Mouse (Mus musculus): Measurements from ENCODE around the gene Spice1. TPM values are rescaled to one million over a fixed set of nuclear protein-coding genes. Genes with fewer than 3 reads are reported as not detected.
A peak's percentile ranks its signal among the peaks of the same experiment; 100 is the strongest.

Spice1 gene
- polyA plus RNA-seq, 1 experiment from 2014 or later, result 38.5 TPM

DNA sequence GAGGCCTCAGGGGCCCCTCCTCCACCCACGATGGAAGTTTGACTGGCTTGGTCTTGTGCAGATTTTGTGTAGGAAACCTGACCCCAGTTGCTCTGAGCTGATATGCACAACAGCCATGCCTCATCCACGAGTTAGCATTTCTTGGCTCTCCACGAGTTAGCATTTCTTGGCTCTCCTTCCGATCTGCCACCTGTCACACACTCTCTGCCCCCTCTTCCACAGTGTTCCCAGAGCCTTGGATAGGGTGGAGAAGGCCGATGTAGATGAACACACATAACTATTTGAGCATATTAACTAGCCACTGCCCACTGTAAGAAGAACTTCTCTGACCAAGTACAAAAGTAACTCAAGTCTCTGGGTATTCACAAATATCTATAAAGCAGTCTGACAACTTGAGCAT, 81.5 kb downstream of the Spice1 start:
- H3K4me3 ChIP-seq (ENCODE audit: low read depth, low read length), result no peak overlapping the region
- H3K9ac ChIP-seq (ENCODE audit: low read length), result no peak overlapping the region
- no peak overlapping the region for H3K27ac ChIP-seq (ENCODE audit: low read depth, low read length)
- no peaks in the 10 kb centered on the region for H3K9me3 ChIP-seq (ENCODE audit: control insufficient read depth, low read length)
- ATAC-seq (ENCODE audit: low FRiP score), result no peak
- no peak overlapping the region for H3K4me2 ChIP-seq
- no peak for DNase-seq (ENCODE audit: low spot score, missing footprints)
- no peaks in the 10 kb centered on the region for H3K27me3 ChIP-seq (ENCODE audit: control insufficient read depth, insufficient read depth, low read length)
- no peaks in the 10 kb centered on the region for H3K36me3 ChIP-seq (ENCODE audit: control insufficient read depth, insufficient read depth, low read length)
- WGBS, result 82% methylated on average over 5 of the region's 5 CpGs
- H3K4me1 ChIP-seq (ENCODE audit: control insufficient read depth, insufficient read depth, low read length), result no peaks in the 10 kb centered on the region; the same call in none of the 2 replicates

GRCm38 (mm10) chr16:44430021-44430420, 83.1 kb downstream of the Spice1 start:
- Histone ChIP-seq H3K9ac (ENCODE audit: low read length) (no peak overlapping the region), H3K9me3 (ENCODE audit: control insufficient read depth, low read length) (no peaks in the 10 kb centered on the region), H3K27me3 (ENCODE audit: control insufficient read depth, insufficient read depth, low read length) (no peaks in the 10 kb centered on the region), H3K36me3 (ENCODE audit: control insufficient read depth, insufficient read depth, low read length) (no peaks in the 10 kb centered on the region), H3K4me3 (ENCODE audit: low read depth, low read length) (no peak overlapping the region), H3K4me2 (no peak overlapping the region), H3K4me1 (ENCODE audit: control insufficient read depth, insufficient read depth, low read length) (no peaks in the 10 kb centered on the region; the same call in none of the 2 replicates), H3K27ac (ENCODE audit: low read depth, low read length) (no peak overlapping the region)
- WGBS, result 65% methylated on average over 7 of the region's 7 CpGs
- no peak for DNase-seq (ENCODE audit: low spot score, missing footprints)
- ATAC-seq (ENCODE audit: low FRiP score), result peak; percentile 55; the same call in 1 of the 2 replicates

GRCm38 (mm10) chr16:44434931-44435330, 88.0 kb downstream of the Spice1 start:
- no peak overlapping the region for H3K4me2 ChIP-seq
- DNase-seq (ENCODE audit: low spot score, missing footprints), result no peak
- H3K36me3 ChIP-seq (ENCODE audit: control insufficient read depth, insufficient read depth, low read length), result no peaks in the 10 kb centered on the region
- no peaks in the 10 kb centered on the region for H3K9me3 ChIP-seq (ENCODE audit: control insufficient read depth, low read length)
- no peak overlapping the region for H3K9ac ChIP-seq (ENCODE audit: low read length)
- 90% methylated on average over 7 of the region's 7 CpGs for WGBS
- no peak overlapping the region for H3K27ac ChIP-seq (ENCODE audit: low read depth, low read length)
- ATAC-seq (ENCODE audit: low FRiP score), result no peak
- no peaks in the 10 kb centered on the region for H3K27me3 ChIP-seq (ENCODE audit: control insufficient read depth, insufficient read depth, low read length)
- H3K4me1 ChIP-seq (ENCODE audit: control insufficient read depth, insufficient read depth, low read length), result no peaks in the 10 kb centered on the region; the same call in 1 of the 2 replicates
- H3K4me3 ChIP-seq (ENCODE audit: low read depth, low read length), result no peak overlapping the region

DNA sequence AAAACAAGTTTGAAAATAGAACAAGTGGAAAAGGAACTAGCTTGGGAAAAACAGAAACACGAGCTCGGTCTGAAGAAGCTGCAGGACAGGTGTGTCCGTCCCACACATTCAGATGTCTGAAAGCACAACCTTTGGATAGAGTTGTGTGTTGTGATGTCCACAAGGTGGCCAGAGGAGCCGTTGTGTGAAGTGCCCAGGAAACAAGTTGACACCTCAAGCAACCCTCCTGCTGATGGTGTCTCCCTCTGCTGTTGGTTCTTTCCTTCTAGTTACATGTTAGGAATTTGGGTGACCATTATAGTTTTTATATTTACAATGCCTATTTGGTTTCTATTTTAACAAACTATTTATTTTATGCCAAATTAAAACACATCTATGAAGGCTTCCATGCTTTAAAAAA, 88.6 kb downstream of the Spice1 start:
- no peak for DNase-seq (ENCODE audit: low spot score, missing footprints)
- Histone ChIP-seq H3K9me3 (ENCODE audit: control insufficient read depth, low read length) (no peaks in the 10 kb centered on the region), H3K27me3 (ENCODE audit: control insufficient read depth, insufficient read depth, low read length) (no peaks in the 10 kb centered on the region), H3K36me3 (ENCODE audit: control insufficient read depth, insufficient read depth, low read length) (no peaks in the 10 kb centered on the region), H3K4me1 (ENCODE audit: control insufficient read depth, insufficient read depth, low read length) (no peaks in the 10 kb centered on the region; the same call in 1 of the 2 replicates), H3K9ac (ENCODE audit: low read length) (no peak overlapping the region), H3K4me3 (ENCODE audit: low read depth, low read length) (no peak overlapping the region), H3K27ac (ENCODE audit: low read depth, low read length) (no peak overlapping the region), H3K4me2 (no peak overlapping the region)
- WGBS, result 71% methylated on average over 4 of the region's 4 CpGs
- ATAC-seq (ENCODE audit: low FRiP score), result no peak

Other genes with a start within 250 kb of the Spice1 start
- 72.1 and 81.9 TPM in 2 replicates for gene Atp6v1a, start 207.4 kb upstream of the Spice1 start, polyA plus RNA-seq (2014; fragmentation: Nextera tagmentation; extraction: Ambion mirVana)
- 100 and 111 TPM in 2 replicates for gene Naa50, start 207.3 kb upstream of the Spice1 start, polyA plus RNA-seq (2014; fragmentation: Nextera tagmentation; extraction: Ambion mirVana)
- gene Usf3, start 173.9 kb upstream of the Spice1 start, polyA plus RNA-seq (2014; fragmentation: Nextera tagmentation; extraction: Ambion mirVana), result 4.1 and 4.6 TPM in 2 replicates
- 0.15 and 0.31 TPM in 2 replicates for gene Sidt1, start 13.9 kb upstream of the Spice1 start, polyA plus RNA-seq (2014; fragmentation: Nextera tagmentation; extraction: Ambion mirVana)
- 0.89 and 1.5 TPM in 2 replicates for gene Cfap44, start 47.7 kb downstream of the Spice1 start, polyA plus RNA-seq (2014; fragmentation: Nextera tagmentation; extraction: Ambion mirVana)
- 37.8 and 44.7 TPM in 2 replicates for gene Boc, start 211.8 kb downstream of the Spice1 start, polyA plus RNA-seq (2014; fragmentation: Nextera tagmentation; extraction: Ambion mirVana)